Mouse (Mus musculus): ENCODE results near the gene Dcaf4. TPM values are rescaled to one million over a fixed set of nuclear protein-coding genes. Genes with fewer than 3 reads are reported as not detected.

The Dcaf4 gene
- total RNA-seq, 2 experiments from 2014 or later: 25.5 to 28.4 TPM

DNA sequence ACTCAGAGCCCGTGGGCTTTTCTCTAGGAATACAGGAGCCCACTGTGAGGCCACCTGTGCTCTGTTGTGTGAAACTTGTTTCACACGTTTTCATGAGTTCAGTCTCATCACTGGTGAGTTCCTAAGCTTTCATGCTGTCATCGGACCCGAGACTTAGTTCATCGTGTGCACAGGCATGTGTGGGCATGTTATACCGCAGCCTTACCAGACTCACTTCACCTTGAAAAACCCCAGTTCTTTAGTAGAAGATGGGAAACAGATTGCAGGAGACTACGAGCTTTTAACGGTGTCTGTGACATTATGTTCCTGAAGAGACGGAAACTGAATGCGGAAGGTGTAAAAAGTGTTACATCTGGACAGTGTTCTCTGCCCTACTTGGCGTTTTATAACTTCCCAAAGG, 15.2 kb downstream of the Dcaf4 start:
- DNase-seq (ENCODE audit: low spot score in 2 of 2): no peak

GRCm38 (mm10) chr12:83536039-83536438, 15.8 kb downstream of the Dcaf4 start:
- no peak for DNase-seq (ENCODE audit: low spot score in 2 of 2)

DNA sequence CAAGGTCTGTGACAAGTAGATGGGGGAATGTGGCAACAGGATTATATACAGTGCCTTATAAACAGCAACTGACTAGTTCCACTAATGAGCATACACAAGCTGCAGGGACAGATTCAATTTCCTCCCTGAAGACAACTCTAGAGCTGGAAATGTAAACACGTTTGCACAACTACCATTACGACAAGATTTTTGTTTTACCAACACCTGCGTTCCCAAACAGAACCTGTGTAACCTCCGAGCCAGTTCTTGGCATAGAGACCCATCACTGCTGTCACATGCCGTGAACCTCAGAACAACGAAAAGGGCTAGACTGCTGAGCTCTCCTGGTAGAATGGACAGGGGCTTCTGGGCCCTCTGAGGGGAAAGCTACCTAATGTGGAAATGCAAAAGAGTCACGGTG, 23.7 kb downstream of the Dcaf4 start:
- DNase-seq (ENCODE audit: low spot score in 2 of 2): no peak

DNA sequence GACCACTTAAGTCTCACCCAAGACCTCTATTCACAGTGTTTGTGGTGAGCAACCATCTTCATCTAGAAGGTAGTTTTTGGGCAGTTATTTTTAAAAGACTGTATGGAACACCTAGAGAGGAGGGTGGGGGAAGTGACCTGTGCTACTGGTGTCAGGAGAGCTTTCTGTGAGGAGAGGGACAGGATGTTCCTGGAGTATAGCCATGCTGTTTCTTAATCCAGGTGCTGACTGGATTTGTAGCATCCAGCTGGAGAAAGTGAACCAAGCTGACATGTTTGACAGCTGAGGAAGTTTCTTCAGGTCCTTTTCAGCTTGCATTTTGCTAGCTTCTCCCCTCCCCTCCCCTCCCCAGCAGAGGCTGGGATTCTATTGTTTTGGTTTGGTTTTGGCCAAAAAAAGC, 24.5 kb downstream of the Dcaf4 start:
- DNase-seq (ENCODE audit: low spot score in 2 of 2): no peak

DNA sequence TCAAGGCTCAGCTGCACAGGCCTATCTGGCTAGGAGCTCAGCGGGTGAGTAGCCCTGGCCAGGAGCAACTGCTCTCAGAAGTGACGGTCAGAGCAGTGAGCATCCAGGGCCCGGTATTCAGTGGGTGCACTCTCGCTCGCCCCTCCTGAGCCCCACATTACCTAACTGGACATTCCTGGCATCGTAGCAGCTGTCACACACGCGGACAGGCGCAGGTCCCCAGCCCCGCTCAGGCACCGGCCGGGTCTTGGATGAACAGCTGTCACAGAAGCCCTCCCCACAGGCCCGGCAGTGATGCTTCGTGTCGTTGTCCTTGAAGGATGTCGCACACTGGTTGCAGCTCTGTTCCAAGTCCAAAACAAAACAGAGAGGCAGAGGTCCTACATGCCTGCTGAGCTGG, 31.0 kb downstream of the Dcaf4 start:
- no peak for DNase-seq (ENCODE audit: low spot score in 2 of 2)

- no peak for DNase-seq (ENCODE audit: low spot score in 2 of 2)
Observed at GRCm38 (mm10) chr12:83553816-83554215, 33.5 kb downstream of the Dcaf4 start.

- no peak for DNase-seq (ENCODE audit: low spot score in 2 of 2)
Observed at GRCm38 (mm10) chr12:83555605-83556004, 35.3 kb downstream of the Dcaf4 start.

- no peak for DNase-seq (ENCODE audit: low spot score in 2 of 2)
Observed at GRCm38 (mm10) chr12:83558496-83558895, 38.2 kb downstream of the Dcaf4 start.

GRCm38 (mm10) chr12:83560189-83560588, 39.9 kb downstream of the Dcaf4 start:
- DNase-seq (ENCODE audit: low spot score in 2 of 2): no peak

DNA sequence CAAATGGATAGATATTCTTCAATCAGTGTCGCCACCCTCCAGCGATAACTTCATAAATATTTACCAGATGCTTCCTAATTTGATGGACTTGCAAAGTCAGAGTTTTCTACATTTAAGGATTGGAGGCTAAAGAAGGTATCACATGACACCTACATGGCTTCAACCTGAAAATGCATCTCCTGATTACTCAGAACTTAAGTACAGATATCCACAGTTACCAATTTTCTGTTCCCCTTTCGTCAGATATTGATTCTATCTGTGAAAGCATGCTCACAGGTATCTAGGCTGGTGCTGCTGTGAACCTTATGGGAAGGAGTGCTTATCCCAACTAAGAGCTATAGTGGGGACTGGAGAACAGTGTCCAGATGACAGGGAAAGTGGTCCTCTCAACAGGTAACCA, 42.3 kb downstream of the Dcaf4 start:
- DNase-seq (ENCODE audit: low spot score in 2 of 2): no peak

GRCm38 (mm10) chr12:83569866-83570265, 49.6 kb downstream of the Dcaf4 start:
- no peak for DNase-seq (ENCODE audit: low spot score in 2 of 2)

GRCm38 (mm10) chr12:83572717-83573116, 52.5 kb downstream of the Dcaf4 start:
- DNase-seq (ENCODE audit: low spot score in 2 of 2): no peak

GRCm38 (mm10) chr12:83577445-83577844, 57.2 kb downstream of the Dcaf4 start:
- no peak for DNase-seq (ENCODE audit: low spot score in 2 of 2)

DNA sequence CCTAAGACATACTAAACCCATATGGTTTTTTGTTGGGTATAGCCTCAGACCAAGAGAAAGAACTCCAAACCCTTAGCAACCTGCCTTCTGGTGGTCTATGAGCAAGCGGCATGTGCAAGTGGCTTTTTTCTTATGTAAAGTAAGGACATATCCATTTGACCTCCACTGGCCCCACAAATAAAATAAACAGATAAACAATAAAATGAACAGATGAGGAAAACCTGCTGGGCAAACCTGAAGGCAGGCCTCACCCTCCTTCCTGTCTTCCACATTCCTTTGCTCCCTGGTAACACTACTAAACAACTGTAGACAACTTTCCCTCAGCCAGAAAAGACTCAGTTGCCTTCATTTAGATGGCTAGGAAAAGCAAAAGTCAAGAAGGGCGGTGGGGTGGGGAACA, 58.1 kb downstream of the Dcaf4 start:
- no peak for DNase-seq (ENCODE audit: low spot score in 2 of 2)

DNA sequence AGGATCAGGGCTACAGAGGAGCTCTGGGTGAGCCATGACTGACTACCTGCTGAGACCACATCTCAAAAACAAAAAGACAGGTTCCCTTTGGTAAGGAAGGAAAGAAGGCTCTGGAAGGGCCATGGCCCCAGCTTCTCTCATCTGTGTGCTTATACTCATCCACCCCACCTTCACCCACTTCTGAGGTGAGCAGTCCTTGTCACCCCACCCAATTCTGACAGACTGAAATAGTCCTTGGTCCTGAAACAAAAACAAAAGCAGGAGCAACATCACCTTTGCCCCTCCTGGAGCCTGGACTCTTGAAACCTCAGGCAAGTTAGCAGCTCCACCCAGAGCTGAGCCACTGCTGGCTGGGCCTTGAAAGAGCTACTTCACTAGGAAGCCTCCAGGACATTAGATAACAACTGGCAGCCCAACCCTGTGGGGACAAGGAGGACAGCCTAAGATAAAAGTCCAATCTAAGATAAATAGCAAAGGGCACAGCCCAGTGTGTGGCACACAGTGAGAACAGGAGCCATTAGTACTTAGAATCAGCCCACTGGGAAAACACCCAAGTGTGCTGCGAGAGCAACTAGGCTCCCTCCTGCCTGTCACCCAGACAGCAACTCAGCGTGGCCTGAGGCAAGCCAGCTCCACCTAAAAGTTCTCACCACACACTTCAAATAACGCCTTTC, 58.8 kb downstream of the Dcaf4 start:
- DNase-seq (ENCODE audit: low spot score in 2 of 2): no peak

DNA sequence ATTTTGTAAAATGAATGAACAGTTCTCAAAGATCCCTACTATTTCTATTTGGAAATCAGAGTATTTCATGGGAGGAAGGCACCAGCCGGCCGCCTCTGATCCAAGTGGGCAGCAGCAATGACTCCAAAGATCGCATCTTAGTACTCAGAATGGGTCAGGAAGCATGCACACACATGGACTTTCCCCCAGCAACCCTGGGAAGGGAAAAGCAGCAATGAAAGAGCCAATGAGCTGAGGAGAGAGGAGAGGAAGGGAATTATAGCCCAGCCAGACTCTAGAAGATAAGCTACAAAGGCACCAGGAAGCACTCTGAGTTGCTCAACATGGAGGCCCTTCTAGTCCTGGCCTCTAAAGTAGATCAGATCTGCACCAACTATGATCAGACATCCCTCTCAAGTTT, 60.0 kb downstream of the Dcaf4 start:
- DNase-seq (ENCODE audit: low spot score in 2 of 2): no peak

DNA sequence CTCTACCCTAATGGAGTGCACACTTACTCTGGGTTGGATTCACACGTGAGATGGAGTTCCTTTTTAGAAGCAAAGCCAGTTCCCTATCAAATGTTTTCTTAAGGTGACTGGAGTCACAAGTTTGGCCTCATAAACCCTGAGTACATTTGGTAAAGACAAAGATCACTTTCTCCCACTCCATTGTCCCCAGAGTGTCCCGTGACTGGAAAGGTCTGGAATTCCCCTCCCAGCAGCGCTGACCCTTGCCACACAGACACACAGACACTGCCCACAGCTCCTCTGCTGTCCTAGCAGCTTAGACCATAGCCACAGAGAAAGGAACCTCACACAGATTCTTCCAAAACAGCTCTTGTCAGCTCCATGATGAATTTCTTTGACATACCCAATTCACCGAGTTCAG, 61.8 kb downstream of the Dcaf4 start:
- no peak for DNase-seq (ENCODE audit: low spot score in 2 of 2)

- no peak for DNase-seq (ENCODE audit: low spot score in 2 of 2)
Observed at GRCm38 (mm10) chr12:83582747-83583146, 62.5 kb downstream of the Dcaf4 start.

DNA sequence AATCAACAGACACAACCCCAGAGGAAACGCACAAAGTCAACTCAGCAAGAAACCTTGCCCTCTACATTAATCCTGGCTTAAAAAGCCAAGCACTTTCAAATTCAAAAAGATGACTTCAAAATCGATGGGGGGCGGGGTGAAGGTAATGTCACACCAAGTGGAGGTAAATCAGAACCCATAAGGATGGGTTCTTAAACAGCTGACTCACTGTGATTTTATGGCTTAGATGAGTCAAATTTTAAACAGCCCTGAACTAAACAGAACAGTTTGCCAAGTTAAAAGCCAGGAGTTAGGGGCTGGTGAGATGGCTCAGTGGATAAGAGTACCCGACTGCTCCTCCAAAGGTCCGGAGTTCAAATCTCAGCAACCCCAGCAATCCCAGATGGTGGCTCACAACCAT, 66.4 kb downstream of the Dcaf4 start:
- DNase-seq (ENCODE audit: low spot score in 2 of 2): no peak

All from gastrocnemius, postnatal 4 days (tissue).